Comparison of ENCODE assay signal across 9 mouse cellular contexts in genomic region chr2:18690756-18691155, GRCm38 (mm10). TPM values are rescaled to one million over a fixed set of nuclear protein-coding genes. Genes with fewer than 3 reads are reported as not detected.
DNase-seq lines count a peak whose midpoint lies in the region; ATAC-seq and TF ChIP-seq lines count a peak whose summit lies in the region.
"Had no signal": no experiment of that assay in that cellular context is flagged by ENCODE, and none has a peak within 500 bp of the region (broad histone marks: within the 10 kb centered on the region; RNA-seq: fewer than 3 reads in every experiment).

No protein-coding gene starts in this region.

- H3K4me2 ChIP-seq in kidney, postnatal 0 days (ENCODE audit: low read length), result no peak overlapping the region
- H3K4me2 ChIP-seq in embryonic facial prominence, embryonic 15.5 days (replicated peaks), result peak overlapping the region; percentile 80
- H3K4me2 ChIP-seq in neural tube, embryonic 11.5 days (ENCODE audit: low read depth), result peak overlapping the region; percentile 72

- 4% methylated on average over 9 of the region's 9 CpGs for WGBS in kidney, postnatal 0 days
- 4% methylated on average over 9 of the region's 9 CpGs for WGBS in embryonic facial prominence, embryonic 15.5 days
- WGBS in neural tube, embryonic 11.5 days, result under 1% methylated on average over 9 of the region's 9 CpGs

- no peak for DNase-seq in kidney, postnatal 0 days (ENCODE audit: low spot score)
- no peak for DNase-seq in kidney, adult 9 months
- DNase-seq in induced T-regulatory cell, adult 2 months (ENCODE audit: low read depth), result peak; percentile 58
- no peak for DNase-seq in neural tube, embryonic 11.5 days (ENCODE audit: low spot score)
- no peak for DNase-seq in cerebellum, adult 9-11 months
- DNase-seq in kidney, postnatal 10 days, result no peak
- no peak for DNase-seq in left cerebral cortex, postnatal 25 days (ENCODE audit: low spot score in 2 of 2)

- H3K27ac ChIP-seq in kidney, postnatal 0 days, result no peak overlapping the region
- H3K27ac ChIP-seq in embryonic facial prominence, embryonic 15.5 days (replicated peaks), result no peak overlapping the region
- no peak overlapping the region for H3K27ac ChIP-seq in neural tube, embryonic 11.5 days (ENCODE audit: low read depth, low read length)

- H3K36me3 ChIP-seq in kidney, postnatal 0 days (ENCODE audit: insufficient read depth, low read length), result no peaks in the 10 kb centered on the region
- no peaks in the 10 kb centered on the region for H3K36me3 ChIP-seq in embryonic facial prominence, embryonic 15.5 days
- H3K36me3 ChIP-seq in neural tube, embryonic 11.5 days (ENCODE audit: control insufficient read depth, insufficient read depth, low read length), result no peaks in the 10 kb centered on the region

- H3K9me3 ChIP-seq in kidney, postnatal 0 days (replicated peaks; ENCODE audit: low read length), result no peaks in the 10 kb centered on the region
- H3K9me3 ChIP-seq in embryonic facial prominence, embryonic 15.5 days (replicated peaks), result no peaks in the 10 kb centered on the region
- H3K9me3 ChIP-seq in neural tube, embryonic 11.5 days (ENCODE audit: control insufficient read depth, low read length), result no peaks in the 10 kb centered on the region

- H3K4me1 ChIP-seq in kidney, postnatal 0 days (replicated peaks; ENCODE audit: insufficient read depth, low read length), result peaks cover 16% of the 10 kb centered on the region; the same call in 1 of the 2 replicates
- H3K4me1 ChIP-seq in embryonic facial prominence, embryonic 15.5 days, result peaks cover 37% of the 10 kb centered on the region
- H3K4me1 ChIP-seq in neural tube, embryonic 11.5 days (ENCODE audit: control insufficient read depth, insufficient read depth, low read length), result peaks cover 2% of the 10 kb centered on the region; the same call in 1 of the 2 replicates

- no peak for TF ChIP-seq CTCF in kidney, postnatal 0 days (IDR thresholded peaks at IDR 0.05; ENCODE audit: low read depth)

- intact Hi-C loops in left cerebral cortex, postnatal 25 days (cut with DNase I), result loop anchor here (2.0 to 10.0 kb wide), 7 partner anchors 14 to 663 kb away; partner anchors contain the start of genes Bmi1, Dnajc1 and Skida1

- no peak overlapping the region for H3K9ac ChIP-seq in kidney, postnatal 0 days (ENCODE audit: low read depth, low read length)
- H3K9ac ChIP-seq in embryonic facial prominence, embryonic 15.5 days, result no peak overlapping the region
- H3K9ac ChIP-seq in neural tube, embryonic 11.5 days (ENCODE audit: low read length), result no peak overlapping the region; the same call in 1 of the 2 replicates

- ATAC-seq in kidney, postnatal 0 days (replicated peaks; ENCODE audit: low FRiP score, low read depth), result no peak
- no peak for ATAC-seq in embryonic facial prominence, embryonic 15.5 days (ENCODE audit: insufficient number of reproducible peaks, low FRiP score, low TSS enrichment, low read depth)
- ATAC-seq in neural tube, embryonic 11.5 days (ENCODE audit: insufficient read depth, low FRiP score, low TSS enrichment), result no peak

- H3K4me3 ChIP-seq in kidney, postnatal 0 days (replicated peaks; ENCODE audit: low read depth, low read length), result 0 out of 2 replicates have a peak overlapping the region, but pooled peaks have one; percentile 45
- H3K4me3 ChIP-seq in embryonic facial prominence, embryonic 15.5 days (replicated peaks), result peak overlapping the region; percentile 44
- H3K4me3 ChIP-seq in neural tube, embryonic 11.5 days (ENCODE audit: low read depth, low read length), result peak overlapping the region; percentile 43; the same call in 1 of the 2 replicates

- peaks cover 56% of the 10 kb centered on the region for H3K27me3 ChIP-seq in kidney, postnatal 0 days (ENCODE audit: insufficient read depth, low read length)
- peaks cover 79% of the 10 kb centered on the region for H3K27me3 ChIP-seq in embryonic facial prominence, embryonic 15.5 days
- peaks cover 74% of the 10 kb centered on the region for H3K27me3 ChIP-seq in neural tube, embryonic 11.5 days (ENCODE audit: control insufficient read depth, insufficient read depth, low read length)

RNA-seq across cellular contexts. Expression of gene Spag6, which starts 3.1 kb away (rescaled TPM):
- 0.15 and 0.18 TPM in 2 replicates for polyA plus RNA-seq in kidney, postnatal 0 days (2015; fragmentation: Nextera tagmentation; extraction: Ambion mirVana)
- 0.14 TPM in 1 of 2 replicates, not detected in the other for polyA plus RNA-seq in embryonic facial prominence, embryonic 15.5 days (2015; fragmentation: Nextera tagmentation; extraction: Ambion mirVana)
- 0.21 and 0.37 TPM in 2 replicates for polyA plus RNA-seq in neural tube, embryonic 11.5 days (2014; fragmentation: Nextera tagmentation; extraction: Ambion mirVana)
- total RNA-seq in left cerebral cortex, postnatal 25 days (2021), result 1 to 10 TPM; 5.4 to 6.0 TPM
- total RNA-seq: MEL had no signal

RNA-seq across cellular contexts. Expression of gene Bmi1, which starts 13.9 kb away (rescaled TPM):
- polyA plus RNA-seq in kidney, postnatal 0 days (2015; fragmentation: Nextera tagmentation; extraction: Ambion mirVana), result 29.0 and 29.2 TPM in 2 replicates
- 21.9 and 22.7 TPM in 2 replicates for polyA plus RNA-seq in embryonic facial prominence, embryonic 15.5 days (2015; fragmentation: Nextera tagmentation; extraction: Ambion mirVana)
- polyA plus RNA-seq in neural tube, embryonic 11.5 days (2014; fragmentation: Nextera tagmentation; extraction: Ambion mirVana), result 37.5 and 43.8 TPM in 2 replicates
- total RNA-seq in left cerebral cortex, postnatal 25 days (2021), result 10 to 100 TPM; 43.9 to 46.6 TPM

RNA-seq across cellular contexts. Expression of gene Commd3, which starts 18.6 kb away (rescaled TPM):
- polyA plus RNA-seq in kidney, postnatal 0 days (2015; fragmentation: Nextera tagmentation; extraction: Ambion mirVana), result 281 and 292 TPM in 2 replicates
- polyA plus RNA-seq in embryonic facial prominence, embryonic 15.5 days (2015; fragmentation: Nextera tagmentation; extraction: Ambion mirVana), result 213 and 215 TPM in 2 replicates
- polyA plus RNA-seq in neural tube, embryonic 11.5 days (2014; fragmentation: Nextera tagmentation; extraction: Ambion mirVana), result 145 and 171 TPM in 2 replicates
- 10 to 100 TPM; 84.9 to 92.7 TPM for total RNA-seq in left cerebral cortex, postnatal 25 days (2021)
